Mouse (Mus musculus): ENCODE results near the gene Serf2.
"Not testable (repeated sequence)": the region's sequence is repeated elsewhere in the genome, so short reads cannot be mapped to it uniquely, and the experiment has no call there.

The Serf2 gene

GRCm38 (mm10) chr2:121448136-121448535, 859 bp upstream of the Serf2 start:
- DNase-seq = peak; percentile 19 to 37

- no peak for DNase-seq
Measured at GRCm38 (mm10) chr2:121449545-121450011, 583 bp downstream of the Serf2 start.

GRCm38 (mm10) chr2:121450093-121450492, 1.1 kb downstream of the Serf2 start:
- no peak for DNase-seq

- no peak for DNase-seq
Measured at GRCm38 (mm10) chr2:121452361-121452760, 3.4 kb downstream of the Serf2 start.

- no peak for DNase-seq
Measured at GRCm38 (mm10) chr2:121452990-121453389, 4.0 kb downstream of the Serf2 start, which contains the start of gene Hypk. Gene Hypk (plus strand): TSS chr2:121453290.

GRCm38 (mm10) chr2:121453917-121454316, 4.9 kb downstream of the Serf2 start:
- DNase-seq = no peak

- no peak for DNase-seq
Measured at GRCm38 (mm10) chr2:121455534-121455933, 6.5 kb downstream of the Serf2 start.

GRCm38 (mm10) chr2:121456692-121457642, 8.0 kb downstream of the Serf2 start, which contains the start of gene Serinc4:
Gene Serinc4 (minus strand): TSS chr2:121456781.
- peak; percentile 81 to 88 for DNase-seq

GRCm38 (mm10) chr2:121460071-121460470, 11.1 kb downstream of the Serf2 start:
- no peak for DNase-seq

GRCm38 (mm10) chr2:121468982-121469381, 20.0 kb downstream of the Serf2 start:
- DNase-seq = not testable (repeated sequence)

GRCm38 (mm10) chr2:121472783-121473182, 23.8 kb downstream of the Serf2 start:
- DNase-seq = not testable (repeated sequence)

GRCm38 (mm10) chr2:121473301-121474179, 24.5 kb downstream of the Serf2 start, which contains the start of gene Mfap1b:
Gene Mfap1b (minus strand): TSS chr2:121474067.
- peak; percentile 83 to 86 for DNase-seq

GRCm38 (mm10) chr2:121474180-121474535, 25.2 kb downstream of the Serf2 start:
- no peak for DNase-seq

- not testable (repeated sequence) for DNase-seq
Measured at GRCm38 (mm10) chr2:121475306-121475705, 26.3 kb downstream of the Serf2 start.

GRCm38 (mm10) chr2:121477491-121478266, 28.7 kb downstream of the Serf2 start:
- no peak for DNase-seq

- peak in 1 of 2 experiments; percentile 16 for DNase-seq
Measured at GRCm38 (mm10) chr2:121480498-121480897, 31.5 kb downstream of the Serf2 start.

GRCm38 (mm10) chr2:121480916-121481315, 31.9 kb downstream of the Serf2 start:
- DNase-seq = not testable (repeated sequence)

- no peak for DNase-seq
Measured at GRCm38 (mm10) chr2:121483576-121483975, 34.6 kb downstream of the Serf2 start.

GRCm38 (mm10) chr2:121484403-121484802, 35.4 kb downstream of the Serf2 start:
- not testable (repeated sequence) for DNase-seq

- DNase-seq = not testable (repeated sequence)
Measured at GRCm38 (mm10) chr2:121501550-121501949, 52.6 kb downstream of the Serf2 start.

GRCm38 (mm10) chr2:121505942-121506882, 57.2 kb downstream of the Serf2 start, which contains the start of the genes Mfap1a and Wdr76:
Gene Mfap1a (minus strand): TSS chr2:121506665.
Gene Wdr76 (plus strand): TSS chr2:121506723.
- DNase-seq = peak; percentile 84 to 85
